Mouse (Mus musculus) thymus, postnatal 36 days (tissue): ENCODE measurements around the gene Aph1b.
A peak's percentile ranks its signal among the peaks of the same experiment; 100 is the strongest.
"Not testable (repeated sequence)": the region's sequence is repeated elsewhere in the genome, so short reads cannot be mapped to it uniquely, and the experiment has no call there.

Experiments
- DNase-seq, 2 experiments: peaks; one replicate each; pipeline ENCODE4 v3.0.0; 2022; ENCODE audit warnings: mixed read lengths in 2 of 2

Aph1b gene

GRCm38 (mm10) chr9:66795464-66796324 lies at the start of gene Aph1b:
TSS of gene Aph1b (minus strand) at chr9:66795490.
- DNase-seq = peak; percentile 91 to 95

GRCm38 (mm10) chr9:66835097-66835480 lies 39.8 kb upstream of the Aph1b start:
- no peak for DNase-seq

- DNase-seq = peak; percentile 99
These were observed 39.2 kb upstream of the Aph1b start, which contains the start of gene Aph1c for GRCm38 (mm10) chr9:66834318-66835096. TSS of gene Aph1c (minus strand) at chr9:66834726.

- DNase-seq = peak in 1 of 2 experiments; percentile 5
These were observed 38.6 kb upstream of the Aph1b start for GRCm38 (mm10) chr9:66833851-66834250.

GRCm38 (mm10) chr9:66832366-66832908 lies 37.1 kb upstream of the Aph1b start:
- DNase-seq = no peak

- no peak for DNase-seq
These were observed 30.7 kb upstream of the Aph1b start for GRCm38 (mm10) chr9:66825990-66826389.

GRCm38 (mm10) chr9:66822255-66822654 lies 27.0 kb upstream of the Aph1b start:
- DNase-seq = not testable (repeated sequence)

GRCm38 (mm10) chr9:66820996-66821395 lies 25.7 kb upstream of the Aph1b start:
- DNase-seq = no peak

GRCm38 (mm10) chr9:66813392-66813791 lies 18.1 kb upstream of the Aph1b start:
- DNase-seq = no peak

- DNase-seq = not testable (repeated sequence)
These were observed 10.7 kb upstream of the Aph1b start for GRCm38 (mm10) chr9:66805951-66806350.

- no peak for DNase-seq
These were observed 6.7 kb upstream of the Aph1b start for GRCm38 (mm10) chr9:66801947-66802346.

GRCm38 (mm10) chr9:66796739-66797138 lies 1.4 kb upstream of the Aph1b start, which contains the start of gene Gm10647:
TSS of gene Gm10647 (plus strand) at chr9:66797039.
- no peak for DNase-seq

- no peak for DNase-seq
These were observed 444 bp downstream of the Aph1b start for GRCm38 (mm10) chr9:66794629-66795463.

- no peak for DNase-seq
These were observed 7.5 kb downstream of the Aph1b start for GRCm38 (mm10) chr9:66787821-66788220.

- peak; percentile 22 to 23 for DNase-seq
These were observed 10.7 kb downstream of the Aph1b start for GRCm38 (mm10) chr9:66784552-66784951.

- no peak for DNase-seq
These were observed 24.6 kb downstream of the Aph1b start for GRCm38 (mm10) chr9:66770701-66771100.

GRCm38 (mm10) chr9:66769275-66769674 lies 26.0 kb downstream of the Aph1b start:
- no peak for DNase-seq

GRCm38 (mm10) chr9:66768721-66769120 lies 26.6 kb downstream of the Aph1b start:
- DNase-seq = no peak

GRCm38 (mm10) chr9:66760991-66761390 lies 34.3 kb downstream of the Aph1b start:
- no peak for DNase-seq

- DNase-seq = no peak
These were observed 42.4 kb downstream of the Aph1b start for GRCm38 (mm10) chr9:66752849-66753248.

- DNase-seq = no peak
These were observed 46.9 kb downstream of the Aph1b start for GRCm38 (mm10) chr9:66748390-66748789.

- no peak for DNase-seq
These were observed 50.8 kb downstream of the Aph1b start for GRCm38 (mm10) chr9:66744531-66744930.
